Mouse (Mus musculus) cerebellum, adult 11 months (tissue): Measurements from ENCODE around the gene Tnks1bp1.

Experiments
- DNase-seq: peaks from one replicate; pipeline ENCODE4 v3.0.0; 2022

The Tnks1bp1 gene

GRCm38 (mm10) chr2:85095906-85096305 is 48.1 kb downstream of the Tnks1bp1 start:
- no peak for DNase-seq

- DNase-seq: no peak
Measured at GRCm38 (mm10) chr2:85098014-85098413, 50.2 kb downstream of the Tnks1bp1 start.

- DNase-seq: no peak
Measured at GRCm38 (mm10) chr2:85098824-85099511, 51.1 kb downstream of the Tnks1bp1 start.

GRCm38 (mm10) chr2:85103201-85103600 is 55.4 kb downstream of the Tnks1bp1 start:
- no peak for DNase-seq

- DNase-seq: no peak
Measured at GRCm38 (mm10) chr2:85105426-85106013, 57.7 kb downstream of the Tnks1bp1 start.

GRCm38 (mm10) chr2:85106068-85106790 is 58.4 kb downstream of the Tnks1bp1 start:
- DNase-seq: no peak

- DNase-seq: no peak
Measured at GRCm38 (mm10) chr2:85106941-85107340, 59.1 kb downstream of the Tnks1bp1 start.

- no peak for DNase-seq
Measured at GRCm38 (mm10) chr2:85110288-85110875, 62.6 kb downstream of the Tnks1bp1 start.
